Mouse (Mus musculus) limb, embryonic 11.5 days (tissue): ENCODE results near the gene Ccdc9b. TPM values are rescaled to one million over a fixed set of nuclear protein-coding genes. Genes with fewer than 3 reads are reported as not detected.

ENCODE experiments used
- ATAC-seq: fragments of 200-750 bp; cut with Nextera tagmentation; 2 replicates; pipeline ENCODE4 v1.8.0; 2017; ENCODE audit warnings: low read depth; ENCODE audit not compliant: insufficient number of reproducible peaks, low FRiP score, low TSS enrichment
- DNase-seq: peaks from one replicate; pipeline ENCODE4 v3.0.0-alpha.2; 2015; ENCODE audit warnings: low spot score
- H3K27ac ChIP-seq: fragments of 300-500 bp; sonication (generic); replicated peaks from 2 replicates; pipeline ENCODE4 v1.5.1; 2014; ENCODE audit warnings: low read depth, mild to moderate bottlenecking, low read length
- H3K27me3 ChIP-seq: fragments of 300-500 bp; sonication (generic); 2 replicates; pipeline ENCODE4 v1.6.1; 2014; ENCODE audit warnings: mild to moderate bottlenecking, low read length, mixed read lengths; ENCODE audit not compliant: control insufficient read depth, insufficient read depth
- H3K36me3 ChIP-seq: fragments of 300-500 bp; sonication (generic); 2 replicates; pipeline ENCODE4 v1.6.1; 2014; ENCODE audit warnings: mild to moderate bottlenecking, low read length, moderate library complexity, mixed read lengths; ENCODE audit not compliant: control insufficient read depth, insufficient read depth
- H3K4me1 ChIP-seq: fragments of 300-500 bp; sonication (generic); 2 replicates; pipeline ENCODE4 v1.6.1; 2014; ENCODE audit warnings: low read length, mixed read lengths; ENCODE audit not compliant: control insufficient read depth, insufficient read depth
- H3K4me2 ChIP-seq: fragments of 300-500 bp; sonication (generic); 2 replicates; pipeline ENCODE4 v1.6.1; 2014; ENCODE audit warnings: low read depth, mild to moderate bottlenecking, moderate library complexity; ENCODE audit not compliant: severe bottlenecking
- H3K4me3 ChIP-seq: fragments of 300-500 bp; sonication (generic); 2 replicates; pipeline ENCODE4 v1.5.1; 2014; ENCODE audit warnings: low read depth, low read length
- H3K9ac ChIP-seq: fragments of 300-500 bp; sonication (generic); 2 replicates; pipeline ENCODE4 v1.6.1; 2014; ENCODE audit warnings: mild to moderate bottlenecking, low read length
- H3K9me3 ChIP-seq: fragments of 300-500 bp; sonication (generic); 2 replicates; pipeline ENCODE4 v1.6.1; 2016; ENCODE audit warnings: low read length; ENCODE audit not compliant: control insufficient read depth
- WGBS: fragments of 180-500 bp; shearing (Covaris S2); extraction: QIAGEN DNeasy Blood & Tissue Kit; methylation state at CpG from one replicate; pipeline ENCODE4 v1.1.7; 2014; 5-methylcytosine and 5-hydroxymethylcytosine counted together
- polyA plus RNA-seq: library from polyadenylated mRNA; unstranded; fragments of >200 nt; fragmentation: Nextera tagmentation; extraction: Ambion mirVana; gene quantifications from 2 replicates; pipeline ENCODE4 v1.2.1, GENCODE M21; 2014

The Ccdc9b gene
- polyA plus RNA-seq, 1 experiment from 2014 or later = 0.04 TPM

DNA sequence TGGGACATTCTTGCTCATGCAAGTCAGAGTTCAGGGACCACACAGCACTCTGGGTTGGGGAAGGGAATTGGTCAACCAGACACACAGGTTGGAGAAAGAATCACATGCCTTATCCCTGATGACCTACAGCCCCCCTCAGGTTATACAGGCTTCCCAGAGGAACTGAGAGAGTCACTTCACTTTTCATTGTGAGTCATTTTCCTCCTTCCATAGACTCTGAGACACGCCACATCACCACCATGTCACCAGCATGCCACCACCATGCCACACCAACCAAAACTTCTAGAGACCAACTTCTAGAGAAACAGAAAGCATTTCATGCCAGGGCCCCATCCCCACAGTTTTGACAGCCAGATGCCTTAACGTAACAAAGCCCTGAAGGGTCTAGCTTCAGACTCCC is 35.6 kb downstream of the Ccdc9b start:
- H3K4me3 ChIP-seq = no peak overlapping the region
- 80% methylated on average over 2 of the region's 2 CpGs for WGBS
- H3K9me3 ChIP-seq = no peaks in the 10 kb centered on the region
- peaks cover 6% of the 10 kb centered on the region; the same call in 1 of the 2 replicates for H3K27me3 ChIP-seq
- H3K4me1 ChIP-seq = peaks cover 11% of the 10 kb centered on the region
- no peak overlapping the region for H3K9ac ChIP-seq
- H3K27ac ChIP-seq = no peak overlapping the region
- DNase-seq (no peak), ATAC-seq (no peak)
- H3K4me2 ChIP-seq = no peak overlapping the region
- no peaks in the 10 kb centered on the region for H3K36me3 ChIP-seq

GRCm38 (mm10) chr2:118725511-118725910 is 37.0 kb downstream of the Ccdc9b start:
- no peak for DNase-seq
- Histone ChIP-seq H3K9me3 (no peaks in the 10 kb centered on the region), H3K4me3 (no peak overlapping the region), H3K36me3 (no peaks in the 10 kb centered on the region), H3K9ac (no peak overlapping the region), H3K27ac (no peak overlapping the region), H3K4me1 (peaks cover 11% of the 10 kb centered on the region), H3K27me3 (no peaks in the 10 kb centered on the region), H3K4me2 (no peak overlapping the region)
- ATAC-seq = no peak
- WGBS = 86% methylated on average over 4 of the region's 4 CpGs

- no peak overlapping the region for H3K4me3 ChIP-seq
- H3K9ac ChIP-seq = no peak overlapping the region
- H3K27me3 ChIP-seq = no peaks in the 10 kb centered on the region
- no peak overlapping the region for H3K27ac ChIP-seq
- no peak overlapping the region for H3K4me2 ChIP-seq
- WGBS = 82% methylated on average over 15 of the region's 15 CpGs
- peaks cover 10% of the 10 kb centered on the region for H3K4me1 ChIP-seq
- H3K9me3 ChIP-seq = no peaks in the 10 kb centered on the region
- no peak for ATAC-seq
- no peak for DNase-seq
- H3K36me3 ChIP-seq = no peaks in the 10 kb centered on the region
Measured at GRCm38 (mm10) chr2:118723693-118724486, 38.6 kb downstream of the Ccdc9b start.

- WGBS = 84% methylated on average over 5 of the region's 5 CpGs
- H3K4me1 ChIP-seq = peaks cover 1% of the 10 kb centered on the region
- H3K27ac ChIP-seq = no peak overlapping the region
- H3K27me3 ChIP-seq = peaks cover 13% of the 10 kb centered on the region
- H3K36me3 ChIP-seq = no peaks in the 10 kb centered on the region
- H3K9me3 ChIP-seq = no peaks in the 10 kb centered on the region
- H3K9ac ChIP-seq = no peak overlapping the region
- ATAC-seq = no peak
- H3K4me3 ChIP-seq = no peak overlapping the region
- no peak for DNase-seq
- no peak overlapping the region for H3K4me2 ChIP-seq
Measured at GRCm38 (mm10) chr2:118716677-118717076, 45.8 kb downstream of the Ccdc9b start.

- ATAC-seq (no peak), DNase-seq (no peak)
- Histone ChIP-seq H3K4me1 (peaks cover 13% of the 10 kb centered on the region), H3K27me3 (peaks cover 32% of the 10 kb centered on the region), H3K27ac (no peak overlapping the region), H3K9ac (no peak overlapping the region), H3K4me2 (no peak overlapping the region), H3K36me3 (no peaks in the 10 kb centered on the region), H3K9me3 (no peaks in the 10 kb centered on the region), H3K4me3 (no peak overlapping the region)
- WGBS = 41% methylated on average over 4 of the region's 4 CpGs
Measured at GRCm38 (mm10) chr2:118714230-118714629, 48.2 kb downstream of the Ccdc9b start.

DNA sequence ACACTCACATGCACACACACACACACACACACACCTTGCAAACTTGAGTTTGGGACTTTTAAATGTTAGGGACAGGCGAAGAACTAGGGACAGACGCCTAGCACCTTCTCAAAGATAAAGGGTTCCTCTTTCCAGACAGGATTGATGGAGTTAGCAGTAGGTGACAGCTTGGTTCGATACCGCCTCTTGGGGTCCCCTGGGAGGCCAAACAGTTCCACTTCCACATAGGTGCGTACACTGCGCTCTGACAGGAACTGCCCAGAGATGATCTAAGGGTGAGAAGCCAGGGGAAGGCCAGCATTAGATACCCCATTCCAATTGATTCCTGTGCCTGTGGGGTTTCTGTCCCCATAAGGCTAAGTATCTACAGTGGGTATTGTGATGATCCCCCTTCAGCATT is 48.8 kb downstream of the Ccdc9b start:
- Histone ChIP-seq H3K4me1 (peaks cover 14% of the 10 kb centered on the region), H3K4me3 (no peak overlapping the region), H3K9me3 (no peaks in the 10 kb centered on the region), H3K4me2 (no peak overlapping the region), H3K9ac (no peak overlapping the region), H3K36me3 (no peaks in the 10 kb centered on the region), H3K27ac (no peak overlapping the region), H3K27me3 (peaks cover 38% of the 10 kb centered on the region)
- no peak for DNase-seq
- 91% methylated on average over 6 of the region's 6 CpGs for WGBS
- no peak for ATAC-seq

- Histone ChIP-seq H3K9me3 (no peaks in the 10 kb centered on the region), H3K36me3 (no peaks in the 10 kb centered on the region), H3K9ac (0 out of 2 replicates have a peak overlapping the region, but pooled peaks have one; percentile 32), H3K27me3 (peaks cover 63% of the 10 kb centered on the region), H3K4me2 (peak overlapping the region; percentile 79), H3K27ac (no peak overlapping the region), H3K4me3 (peak overlapping the region; percentile 27), H3K4me1 (peaks cover 19% of the 10 kb centered on the region)
- WGBS = under 1% methylated on average over 36 of the region's 36 CpGs
- DNase-seq (peak; percentile 69), ATAC-seq (peak; percentile 55)
Measured at GRCm38 (mm10) chr2:118711038-118711494, 51.4 kb downstream of the Ccdc9b start.

- Histone ChIP-seq H3K4me2 (no peak overlapping the region), H3K27me3 (peaks cover 77% of the 10 kb centered on the region), H3K9me3 (no peaks in the 10 kb centered on the region), H3K4me1 (peaks cover 19% of the 10 kb centered on the region), H3K9ac (no peak overlapping the region), H3K4me3 (no peak overlapping the region), H3K36me3 (no peaks in the 10 kb centered on the region), H3K27ac (no peak overlapping the region)
- no peak for DNase-seq
- ATAC-seq = no peak
- WGBS = 27% methylated on average over 4 of the region's 4 CpGs
Measured at GRCm38 (mm10) chr2:118709655-118710221, 52.7 kb downstream of the Ccdc9b start.
